ENCODE assay signal across 22 mouse cellular contexts in the genomic region with DNA sequence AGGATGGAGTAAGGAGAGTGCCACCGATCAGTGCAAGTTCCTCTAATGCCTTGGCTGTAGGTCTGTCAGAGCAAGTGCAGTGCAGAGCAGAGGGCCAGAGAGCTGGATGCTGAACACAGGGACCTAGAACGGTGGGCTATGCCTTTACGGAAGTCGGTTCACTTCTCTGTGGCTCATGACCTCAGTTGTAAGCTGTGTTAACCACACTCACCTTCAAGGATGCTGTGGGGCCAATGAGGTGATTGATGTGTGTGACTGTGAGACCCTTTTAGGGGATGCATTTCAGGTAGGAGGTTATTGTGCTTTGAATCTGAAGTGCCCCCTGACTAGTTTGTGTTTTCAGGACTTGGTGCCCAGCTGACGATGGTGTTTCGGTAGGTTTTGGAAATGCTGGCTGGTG.
DNase-seq lines count a peak whose midpoint lies in the region; ATAC-seq and TF ChIP-seq lines count a peak whose summit lies in the region.
"Had no signal": no experiment of that assay in that cellular context is flagged by ENCODE, and none has a peak within 500 bp of the region (broad histone marks: within the 10 kb centered on the region; RNA-seq: fewer than 3 reads in every experiment).

No protein-coding gene starts in this region.

- ATAC-seq in CD4-positive, CD25-positive, alpha-beta regulatory T cell, adult 4 months, result peak; percentile 41
- 0 out of 2 replicates have a peak, but pooled peaks have one; percentile 34 for ATAC-seq in granulocyte monocyte progenitor cell, adult 5-6 weeks (replicated peaks; ENCODE audit: poor library complexity, severe bottlenecking)
- peak; percentile 38; the same call in 1 of the 2 replicates for ATAC-seq in monocyte, adult 5-6 weeks (replicated peaks; ENCODE audit: insufficient number of reproducible peaks, low FRiP score, low TSS enrichment, poor library complexity, severe bottlenecking)
- ATAC-seq in intestine, embryonic 16.5 days, result no peak
- ATAC-seq in stomach, postnatal 0 days (ENCODE audit: low FRiP score, low TSS enrichment), result no peak
- ATAC-seq: forebrain, embryonic 16.5 days; intestine, embryonic 15.5 days; Patski had no signal

- DNase-seq in right cerebral cortex, postnatal 4 days, result no peak
- no peak for DNase-seq in urinary bladder, postnatal 36 days (ENCODE audit: low spot score in 2 of 2)
- DNase-seq in stomach, postnatal 0 days (ENCODE audit: low spot score), result no peak
- DNase-seq: adrenal gland, adult 8-10 months; cerebellum, adult 11 months; cerebellum, adult 9-10 months; cerebellum, postnatal 25 days; gastrocnemius, postnatal 14 days; heart, adult 11 months; heart, postnatal 36 days had no signal

- H3K9ac ChIP-seq in intestine, embryonic 16.5 days (ENCODE audit: low read depth, low read length), result no peak overlapping the region
- no peak overlapping the region for H3K9ac ChIP-seq in stomach, postnatal 0 days (ENCODE audit: low read length)
- H3K9ac ChIP-seq: embryonic facial prominence, embryonic 12.5 days; forebrain, embryonic 12.5 days; heart, embryonic 13.5 days; hindbrain, embryonic 15.5 days; intestine, embryonic 15.5 days had no signal

- H3K36me3 ChIP-seq in intestine, embryonic 16.5 days (ENCODE audit: control insufficient read depth, insufficient read depth, low read length), result no peaks in the 10 kb centered on the region
- no peaks in the 10 kb centered on the region for H3K36me3 ChIP-seq in stomach, postnatal 0 days (ENCODE audit: control insufficient read depth, insufficient read depth, low read length)
- H3K36me3 ChIP-seq: embryonic facial prominence, embryonic 12.5 days; forebrain, embryonic 12.5 days; heart, embryonic 13.5 days; hindbrain, embryonic 15.5 days; intestine, embryonic 15.5 days had no signal

- no peak overlapping the region for H3K4me3 ChIP-seq in intestine, embryonic 16.5 days (ENCODE audit: low read length)
- no peak overlapping the region for H3K4me3 ChIP-seq in stomach, postnatal 0 days (ENCODE audit: low read depth, low read length)
- H3K4me3 ChIP-seq: embryonic facial prominence, embryonic 12.5 days; forebrain, embryonic 12.5 days; heart, embryonic 13.5 days; hindbrain, embryonic 15.5 days; intestine, embryonic 15.5 days had no signal

- WGBS in intestine, embryonic 16.5 days, result 93% methylated on average over 6 of the region's 6 CpGs
- WGBS in stomach, postnatal 0 days, result 88% methylated on average over 6 of the region's 6 CpGs

- no peaks in the 10 kb centered on the region; the same call in 1 of the 2 replicates for H3K4me1 ChIP-seq in intestine, embryonic 16.5 days (ENCODE audit: control insufficient read depth, insufficient read depth, low read length)
- no peaks in the 10 kb centered on the region for H3K4me1 ChIP-seq in stomach, postnatal 0 days (replicated peaks; ENCODE audit: control insufficient read depth, insufficient read depth)
- H3K4me1 ChIP-seq: embryonic facial prominence, embryonic 12.5 days; forebrain, embryonic 12.5 days; hindbrain, embryonic 15.5 days; intestine, embryonic 15.5 days had no signal

- H3K27ac ChIP-seq in intestine, embryonic 16.5 days (ENCODE audit: low read length), result no peak overlapping the region
- H3K27ac ChIP-seq in stomach, postnatal 0 days (replicated peaks), result no peak overlapping the region
- H3K27ac ChIP-seq: embryonic facial prominence, embryonic 12.5 days; forebrain, embryonic 12.5 days; heart, embryonic 13.5 days; hindbrain, embryonic 15.5 days; intestine, embryonic 15.5 days had no signal

- H3K27me3 ChIP-seq in intestine, embryonic 16.5 days (replicated peaks; ENCODE audit: control insufficient read depth, insufficient read depth, low read length), result no peaks in the 10 kb centered on the region
- H3K27me3 ChIP-seq in stomach, postnatal 0 days (ENCODE audit: control insufficient read depth, insufficient read depth, low read length), result no peaks in the 10 kb centered on the region
- H3K27me3 ChIP-seq: CH12.LX; embryonic facial prominence, embryonic 12.5 days; forebrain, embryonic 12.5 days; heart, embryonic 13.5 days; hindbrain, embryonic 15.5 days; intestine, embryonic 15.5 days; Patski had no signal

- H3K4me2 ChIP-seq in intestine, embryonic 16.5 days (ENCODE audit: low read depth, low read length), result no peak overlapping the region
- H3K4me2 ChIP-seq in stomach, postnatal 0 days (replicated peaks; ENCODE audit: low read depth), result no peak overlapping the region
- H3K4me2 ChIP-seq: embryonic facial prominence, embryonic 12.5 days; forebrain, embryonic 12.5 days; heart, embryonic 13.5 days; hindbrain, embryonic 15.5 days; intestine, embryonic 15.5 days had no signal

- no peaks in the 10 kb centered on the region for H3K9me3 ChIP-seq in intestine, embryonic 16.5 days (ENCODE audit: control insufficient read depth, low read length)
- no peaks in the 10 kb centered on the region for H3K9me3 ChIP-seq in stomach, postnatal 0 days (ENCODE audit: control insufficient read depth, low read length)
- H3K9me3 ChIP-seq: embryonic facial prominence, embryonic 12.5 days; forebrain, embryonic 12.5 days; heart, embryonic 13.5 days; hindbrain, embryonic 15.5 days; intestine, embryonic 15.5 days had no signal

- no peak for TF ChIP-seq CTCF in stomach, postnatal 0 days (IDR thresholded peaks at IDR 0.05; ENCODE audit: low read depth)

- no peak for TF ChIP-seq EP300 in stomach, postnatal 0 days (optimal IDR thresholded peaks at IDR 0.05)

Comparison
In these comparisons a context has a peak if more than half of its experiments do, and no peak if none do; other contexts are left out.
1. ATAC-seq: peak in CD4-positive, CD25-positive, alpha-beta regulatory T cell, adult 4 months (single experiment), granulocyte monocyte progenitor cell, adult 5-6 weeks (single experiment) and monocyte, adult 5-6 weeks (single experiment); none in intestine, embryonic 16.5 days (single experiment) and stomach, postnatal 0 days (single experiment).